Mouse (Mus musculus): ENCODE results near the gene Il1rl1.

- TF ChIP-seq CTCF (IDR thresholded peaks at IDR 0.05; ENCODE audit: extremely low read depth, insufficient read length, insufficient replicate concordance, low read depth, low read length) = no peak
- no peak for TF ChIP-seq POLR2A (IDR thresholded peaks at IDR 0.05; ENCODE audit: low read depth, low read length)
These were observed 38.0 kb upstream of the Il1rl1 start for GRCm38 (mm10) chr1:40391374-40391773.
